Mouse (Mus musculus): Measurements from ENCODE around the gene Immp1l.

- TF ChIP-seq GATA1 (IDR thresholded peaks at IDR 0.05; ENCODE audit: borderline replicate concordance, low read length) (no peak), FLI1 (IDR thresholded peaks at IDR 0.05; ENCODE audit: low read length) (no peak)
Measured at GRCm38 (mm10) chr2:105963447-105963846, 59.0 kb downstream of the Immp1l start.

Measured in megakaryocyte, embryonic 14.5 days (primary cell).